In the genomic region with DNA sequence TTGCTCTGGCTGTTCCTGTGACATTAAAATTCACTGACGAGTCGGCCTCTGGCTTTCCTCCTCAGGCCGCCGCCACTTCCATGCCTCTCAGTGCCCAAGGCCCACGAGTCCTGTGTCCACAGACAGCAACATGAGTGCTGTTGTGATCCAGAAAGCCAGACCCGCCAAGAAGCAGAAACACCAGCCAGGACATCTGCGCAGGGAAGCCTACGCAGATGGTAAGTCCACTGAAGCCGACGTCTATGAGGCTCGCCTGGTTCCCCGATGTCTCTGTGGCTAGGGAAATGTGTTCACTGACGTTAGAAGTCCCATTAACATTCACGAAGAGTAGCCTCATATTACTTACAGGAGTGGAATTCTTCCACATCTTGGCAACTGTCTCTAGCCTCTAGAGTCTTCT, we compare ENCODE assay signal across 21 mouse cellular contexts.
DNase-seq lines count a peak whose midpoint lies in the region; ATAC-seq lines count a peak whose summit lies in the region.
"Had no signal": no experiment of that assay in that cellular context is flagged by ENCODE, and none has a peak within 500 bp of the region (broad histone marks: within the 10 kb centered on the region; RNA-seq: fewer than 3 reads in every experiment).

No protein-coding gene starts in this region.

- peak overlapping the region; percentile 48; the same call in 1 of the 2 replicates for H3K27ac ChIP-seq in embryonic facial prominence, embryonic 13.5 days
- H3K27ac ChIP-seq in embryonic facial prominence, embryonic 10.5 days (replicated peaks), result no peak overlapping the region
- H3K27ac ChIP-seq in neural tube, embryonic 14.5 days (ENCODE audit: low read depth, low read length), result no peak overlapping the region
- no peak overlapping the region for H3K27ac ChIP-seq in neural tube, embryonic 15.5 days (replicated peaks)
- H3K27ac ChIP-seq: heart, embryonic 15.5 days; hindbrain, embryonic 10.5 days; liver, embryonic 13.5 days; lung, embryonic 15.5 days had no signal

- no peak for DNase-seq in embryonic facial prominence, embryonic 10.5 days (ENCODE audit: low spot score)
- DNase-seq in gastrocnemius, postnatal 25 days, result peak; percentile 53
- DNase-seq in spleen, postnatal 36 days (ENCODE audit: low spot score in 2 of 2), result no peak
- DNase-seq in lung, postnatal 14 days, result no peak
- DNase-seq: adrenal gland, postnatal 10 days; cerebellum, adult 9-11 months; heart, adult 18-20 months; kidney, adult 9 months; liver, embryonic 13.5 days; retina, postnatal 1 day; right cerebral cortex, postnatal 4 days; thymus, postnatal 4 days had no signal

- H3K4me3 ChIP-seq in embryonic facial prominence, embryonic 13.5 days, result no peak overlapping the region
- H3K4me3 ChIP-seq in embryonic facial prominence, embryonic 10.5 days, result no peak overlapping the region
- H3K4me3 ChIP-seq in neural tube, embryonic 14.5 days (ENCODE audit: low read depth, low read length), result no peak overlapping the region
- H3K4me3 ChIP-seq in neural tube, embryonic 15.5 days (replicated peaks), result no peak overlapping the region
- H3K4me3 ChIP-seq: heart, embryonic 15.5 days; hindbrain, embryonic 10.5 days; liver, embryonic 13.5 days; lung, embryonic 15.5 days had no signal

- no peak overlapping the region for H3K4me2 ChIP-seq in embryonic facial prominence, embryonic 13.5 days
- no peak overlapping the region for H3K4me2 ChIP-seq in neural tube, embryonic 14.5 days (ENCODE audit: low read depth, low read length)
- no peak overlapping the region for H3K4me2 ChIP-seq in neural tube, embryonic 15.5 days
- H3K4me2 ChIP-seq: heart, embryonic 15.5 days; liver, embryonic 13.5 days; lung, embryonic 15.5 days had no signal

- H3K4me1 ChIP-seq in embryonic facial prominence, embryonic 13.5 days, result peaks cover 3% of the 10 kb centered on the region; the same call in 1 of the 2 replicates
- H3K4me1 ChIP-seq in embryonic facial prominence, embryonic 10.5 days, result no peaks in the 10 kb centered on the region
- H3K4me1 ChIP-seq in neural tube, embryonic 14.5 days (ENCODE audit: control insufficient read depth, insufficient read depth, low read length), result peaks cover 3% of the 10 kb centered on the region; the same call in 1 of the 2 replicates
- H3K4me1 ChIP-seq in neural tube, embryonic 15.5 days, result peaks cover 13% of the 10 kb centered on the region
- H3K4me1 ChIP-seq: heart, embryonic 15.5 days; hindbrain, embryonic 10.5 days; liver, embryonic 13.5 days; lung, embryonic 15.5 days had no signal

- no peak overlapping the region for H3K9ac ChIP-seq in embryonic facial prominence, embryonic 13.5 days
- no peak overlapping the region for H3K9ac ChIP-seq in neural tube, embryonic 14.5 days (replicated peaks; ENCODE audit: low read depth, low read length)
- no peak overlapping the region for H3K9ac ChIP-seq in neural tube, embryonic 15.5 days (replicated peaks)
- H3K9ac ChIP-seq: heart, embryonic 15.5 days; liver, embryonic 13.5 days; lung, embryonic 15.5 days had no signal

- peaks cover 29% of the 10 kb centered on the region for H3K36me3 ChIP-seq in embryonic facial prominence, embryonic 13.5 days
- peaks cover 42% of the 10 kb centered on the region for H3K36me3 ChIP-seq in embryonic facial prominence, embryonic 10.5 days (replicated peaks)
- no peaks in the 10 kb centered on the region for H3K36me3 ChIP-seq in neural tube, embryonic 14.5 days (ENCODE audit: control insufficient read depth, insufficient read depth, low read length)
- no peaks in the 10 kb centered on the region; the same call in 1 of the 2 replicates for H3K36me3 ChIP-seq in neural tube, embryonic 15.5 days
- H3K36me3 ChIP-seq: heart, embryonic 15.5 days had no signal

- H3K9me3 ChIP-seq in embryonic facial prominence, embryonic 13.5 days, result no peaks in the 10 kb centered on the region
- no peaks in the 10 kb centered on the region for H3K9me3 ChIP-seq in embryonic facial prominence, embryonic 10.5 days
- H3K9me3 ChIP-seq in neural tube, embryonic 14.5 days (ENCODE audit: control insufficient read depth, low read length), result no peaks in the 10 kb centered on the region
- no peaks in the 10 kb centered on the region for H3K9me3 ChIP-seq in neural tube, embryonic 15.5 days (replicated peaks)
- H3K9me3 ChIP-seq: heart, embryonic 15.5 days; hindbrain, embryonic 10.5 days; liver, embryonic 13.5 days; lung, embryonic 15.5 days had no signal

- H3K27me3 ChIP-seq in embryonic facial prominence, embryonic 13.5 days, result no peaks in the 10 kb centered on the region
- no peaks in the 10 kb centered on the region for H3K27me3 ChIP-seq in embryonic facial prominence, embryonic 10.5 days (replicated peaks; ENCODE audit: low read depth, poor library complexity, severe bottlenecking)
- no peaks in the 10 kb centered on the region for H3K27me3 ChIP-seq in neural tube, embryonic 14.5 days (ENCODE audit: control insufficient read depth, insufficient read depth, low read length)
- H3K27me3 ChIP-seq in neural tube, embryonic 15.5 days (replicated peaks), result no peaks in the 10 kb centered on the region
- H3K27me3 ChIP-seq: CH12.LX; heart, embryonic 15.5 days; liver, embryonic 13.5 days; lung, embryonic 15.5 days had no signal

- WGBS in embryonic facial prominence, embryonic 13.5 days, result 80% methylated on average over 14 of the region's 14 CpGs
- WGBS in embryonic facial prominence, embryonic 10.5 days, result 91% methylated on average over 14 of the region's 14 CpGs
- WGBS in neural tube, embryonic 14.5 days, result 68% methylated on average over 14 of the region's 14 CpGs
- 74% methylated on average over 14 of the region's 14 CpGs for WGBS in neural tube, embryonic 15.5 days

- ATAC-seq in embryonic facial prominence, embryonic 13.5 days (ENCODE audit: insufficient number of reproducible peaks, insufficient read depth, low FRiP score, low TSS enrichment, low read depth), result no peak
- ATAC-seq in neural tube, embryonic 14.5 days (ENCODE audit: low read depth), result 0 out of 2 replicates have a peak, but pooled peaks have one; percentile 17
- no peak for ATAC-seq in neural tube, embryonic 15.5 days (ENCODE audit: low FRiP score)
- no peak for ATAC-seq in monocyte, adult 5-6 weeks (replicated peaks; ENCODE audit: insufficient number of reproducible peaks, low FRiP score, low TSS enrichment, poor library complexity, severe bottlenecking)
- ATAC-seq: inflammation-experienced regulatory T-cells, adult 6 months had no signal
